Mouse (Mus musculus) hindbrain, postnatal 0 days (tissue): Measurements from ENCODE around the gene Itgb6. TPM values are rescaled to one million over a fixed set of nuclear protein-coding genes. Genes with fewer than 3 reads are reported as not detected.

ENCODE experiments used
- ATAC-seq: fragments of 200-750 bp; cut with Nextera tagmentation; 2 replicates; pipeline ENCODE4 v1.8.0; 2017; ENCODE audit warnings: mild to moderate bottlenecking, moderate TSS enrichment, moderate library complexity
- DNase-seq: peaks from one replicate; pipeline ENCODE4 v3.0.0-alpha.2; 2015; ENCODE audit warnings: low spot score
- H3K27ac ChIP-seq: fragments of 300-500 bp; sonication (generic); 2 replicates; pipeline ENCODE4 v1.5.1; 2014; ENCODE audit warnings: mild to moderate bottlenecking
- H3K27me3 ChIP-seq: fragments of 300-500 bp; sonication (generic); 2 replicates; pipeline ENCODE4 v1.6.1; 2014; ENCODE audit warnings: low read length, mixed read lengths; ENCODE audit not compliant: insufficient read depth
- H3K36me3 ChIP-seq: fragments of 300-500 bp; sonication (generic); 2 replicates; pipeline ENCODE4 v1.6.1; 2014; ENCODE audit warnings: low read length, mixed read lengths; ENCODE audit not compliant: insufficient read depth
- H3K4me1 ChIP-seq: fragments of 300-500 bp; sonication (generic); 2 replicates; pipeline ENCODE4 v1.6.1; 2014; ENCODE audit warnings: antibody characterized with exemption, low read length, mixed read lengths; ENCODE audit not compliant: insufficient read depth
- H3K4me2 ChIP-seq: fragments of 300-500 bp; sonication (generic); 2 replicates; pipeline ENCODE4 v1.6.1; 2014; ENCODE audit warnings: low read depth, mild to moderate bottlenecking, low read length, moderate library complexity, mixed read lengths
- H3K4me3 ChIP-seq: fragments of 300-500 bp; sonication (generic); 2 replicates; pipeline ENCODE4 v1.5.1; 2014; ENCODE audit warnings: low read length
- H3K9ac ChIP-seq: fragments of 300-500 bp; sonication (generic); replicated peaks from 2 replicates; pipeline ENCODE4 v1.6.1; 2014; ENCODE audit warnings: mild to moderate bottlenecking, low read length, moderate library complexity, mixed read lengths
- H3K9me3 ChIP-seq: fragments of 300-500 bp; sonication (generic); 2 replicates; pipeline ENCODE4 v1.6.1; 2016; ENCODE audit warnings: low read length, mixed read lengths
- CTCF ChIP-seq: IDR thresholded peaks from 2 replicates; pipeline ENCODE4 v1.5.1; 2016; ENCODE audit warnings: antibody characterized with exemption, control low read depth, low read depth
- WGBS: fragments of 180-500 bp; shearing (Covaris S2); extraction: QIAGEN DNeasy Blood & Tissue Kit; methylation state at CpG from one replicate; pipeline ENCODE4 v1.1.7; 2014; 5-methylcytosine and 5-hydroxymethylcytosine counted together
- polyA plus RNA-seq: library from polyadenylated mRNA; unstranded; fragments of >200 nt; fragmentation: Nextera tagmentation; extraction: Ambion mirVana; gene quantifications from 2 replicates; pipeline ENCODE4 v1.2.1, GENCODE M21; 2015
- total RNA-seq: library from RNA; depleted of rRNA; stranded (reverse); fragments of >200 nt; gene quantifications from 2 replicates; pipeline ENCODE4 v1.2.3, GENCODE M21; 2014; rRNA removed

Itgb6 gene
- 0.05 and 0.97 TPM in 2 replicates for total RNA-seq
- 0.08 TPM in 2 replicates for polyA plus RNA-seq

DNA sequence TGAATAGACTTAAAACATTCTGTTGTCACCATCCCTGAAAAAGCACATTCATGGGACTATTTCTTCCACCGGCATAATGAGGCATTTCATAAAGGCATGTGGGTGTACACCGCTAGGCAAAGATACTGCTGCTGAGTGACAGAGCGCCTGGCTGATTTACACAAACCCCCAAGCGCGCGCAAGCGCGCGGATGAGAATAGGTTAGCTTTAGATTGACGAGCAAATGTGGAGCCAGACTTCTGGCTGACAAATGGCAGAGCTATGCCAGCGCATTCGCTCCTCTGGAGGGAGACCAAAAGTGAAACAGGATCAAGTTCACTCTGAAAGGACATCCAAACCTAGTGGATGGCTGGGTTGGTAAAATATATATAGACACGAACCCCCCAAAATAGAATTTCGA is at the start of gene Itgb6:
TSS of gene Itgb6 (minus strand) at position 130 of the 400 bp plus-strand sequence.
- ATAC-seq, result no peak
- DNase-seq, result peak; percentile 40
- H3K4me1 ChIP-seq, result no peaks in the 10 kb centered on the region
- H3K27ac ChIP-seq, result no peak within 1 kb of the TSS
- H3K9ac ChIP-seq, result no peak within 1 kb of the TSS
- H3K4me2 ChIP-seq, result 0 out of 2 replicates have a peak within 1 kb of the TSS, but pooled peaks have one; percentile 11
- no peaks in the 10 kb centered on the region for H3K9me3 ChIP-seq
- no peaks in the 10 kb centered on the region for H3K36me3 ChIP-seq
- TF ChIP-seq CTCF, result no peak
- WGBS, result 44% methylated on average over 14 of the region's 14 CpGs
- no peaks in the 10 kb centered on the region for H3K27me3 ChIP-seq
- H3K4me3 ChIP-seq, result peak within 1 kb of the TSS; percentile 2; the same call in 1 of the 2 replicates

DNA sequence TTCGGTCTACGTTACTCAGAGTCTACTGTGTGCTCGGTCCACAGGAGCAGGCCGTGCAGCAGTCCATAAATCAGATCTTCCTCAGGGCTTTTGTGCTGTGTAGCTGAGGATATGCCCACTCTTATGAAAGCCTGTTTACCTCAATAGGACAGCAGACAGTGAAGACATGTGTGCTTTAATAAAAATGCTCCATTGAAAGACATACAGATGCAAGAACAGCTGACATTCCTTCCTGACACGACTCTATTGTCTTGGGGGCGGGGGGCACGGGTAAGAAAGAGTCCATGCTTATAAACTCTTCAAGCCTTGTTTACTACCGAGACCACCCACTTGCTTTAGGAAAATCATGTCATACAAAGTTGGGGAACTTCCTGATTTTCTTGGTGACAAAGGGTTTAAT is 44.0 kb upstream of the Itgb6 start:
- Histone ChIP-seq H3K4me3 (no peak overlapping the region), H3K27me3 (no peaks in the 10 kb centered on the region), H3K9me3 (no peaks in the 10 kb centered on the region), H3K36me3 (peaks cover 8% of the 10 kb centered on the region; the same call in 1 of the 2 replicates), H3K27ac (peak overlapping the region; percentile 3; the same call in 1 of the 2 replicates), H3K4me2 (no peak overlapping the region), H3K4me1 (no peaks in the 10 kb centered on the region), H3K9ac (no peak overlapping the region)
- TF ChIP-seq CTCF, result no peak
- 44% methylated on average over 8 of the region's 8 CpGs for WGBS
- DNase-seq (no peak), ATAC-seq (no peak)

DNA sequence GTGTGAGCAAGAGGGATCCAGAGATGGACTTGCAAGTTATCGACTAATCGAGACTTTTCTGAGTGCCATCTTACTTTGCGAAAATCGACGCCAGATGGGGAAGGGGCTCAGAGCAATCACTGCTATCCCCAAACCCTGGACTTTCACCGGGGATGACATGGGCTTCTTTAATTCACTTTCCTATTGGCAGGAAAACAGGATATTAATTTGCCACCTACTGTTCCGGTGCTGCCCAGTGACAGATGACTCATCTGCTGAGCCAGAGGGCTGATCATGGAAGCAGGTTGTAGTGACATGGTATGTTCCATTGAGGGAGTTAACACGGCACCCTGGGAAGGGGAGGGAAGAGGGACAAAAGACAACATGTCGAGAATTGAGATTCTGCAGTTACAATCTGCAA is 33.8 kb upstream of the Itgb6 start:
- H3K4me2 ChIP-seq, result no peak overlapping the region

DNA sequence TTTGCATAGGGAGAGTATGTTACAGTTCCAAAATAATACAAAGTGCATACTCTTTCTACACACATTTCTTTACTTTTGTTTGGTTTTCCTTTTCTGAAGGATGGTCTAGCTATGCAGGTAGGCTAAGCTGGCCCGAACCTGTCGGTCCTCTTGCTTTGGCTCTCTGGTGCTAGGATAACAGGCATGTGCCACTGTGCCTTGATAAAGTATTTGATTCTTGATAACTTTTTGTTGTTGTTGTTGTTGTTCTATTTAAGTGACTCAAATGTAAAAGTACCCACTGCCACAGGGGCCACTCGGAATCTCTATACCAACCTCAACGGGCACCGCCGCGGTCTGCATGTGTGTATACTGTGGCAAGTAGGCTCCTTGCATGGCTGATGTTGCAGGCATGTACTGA is 32.7 kb upstream of the Itgb6 start:
- Histone ChIP-seq H3K9me3 (no peaks in the 10 kb centered on the region), H3K9ac (no peak overlapping the region), H3K4me3 (no peak overlapping the region), H3K4me1 (no peaks in the 10 kb centered on the region), H3K27me3 (no peaks in the 10 kb centered on the region), H3K4me2 (no peak overlapping the region), H3K27ac (no peak overlapping the region), H3K36me3 (peaks cover 8% of the 10 kb centered on the region; the same call in 1 of the 2 replicates)
- TF ChIP-seq CTCF, result no peak
- ATAC-seq (no peak), DNase-seq (no peak)
- 98% methylated on average over 7 of the region's 7 CpGs for WGBS

More for the DNA sequence above, 33.8 kb upstream of the Itgb6 start:
- Histone ChIP-seq H3K27ac (no peak overlapping the region), H3K27me3 (no peaks in the 10 kb centered on the region), H3K9ac (no peak overlapping the region), H3K9me3 (no peaks in the 10 kb centered on the region), H3K4me1 (no peaks in the 10 kb centered on the region), H3K36me3 (peaks cover 8% of the 10 kb centered on the region; the same call in 1 of the 2 replicates), H3K4me3 (no peak overlapping the region)
- ATAC-seq, result peak; percentile 68
- WGBS, result 50% methylated on average over 9 of the region's 9 CpGs
- no peak for TF ChIP-seq CTCF
- DNase-seq, result peak; percentile 59

DNA sequence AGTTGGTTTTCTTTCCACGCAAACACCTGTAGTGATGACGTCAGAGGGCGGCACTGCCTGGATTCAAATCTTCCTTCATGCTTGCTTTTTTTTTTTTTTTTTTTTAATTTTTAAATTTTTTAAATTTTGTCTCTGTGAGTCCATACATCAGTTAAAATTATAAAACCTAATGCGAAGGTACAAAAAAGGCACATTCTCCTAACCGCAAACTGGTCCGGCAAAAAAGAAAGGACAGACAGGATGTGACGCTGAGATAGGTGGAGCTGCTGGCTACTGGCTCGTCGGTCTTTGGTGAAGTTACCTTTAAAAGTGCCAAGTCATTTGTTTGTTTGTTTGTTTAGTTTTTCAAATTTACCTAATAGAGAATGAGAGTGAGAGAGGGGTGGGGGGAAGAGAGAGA is 28.8 kb upstream of the Itgb6 start:
- 92% methylated on average over 9 of the region's 9 CpGs for WGBS
- TF ChIP-seq CTCF, result no peak

DNA sequence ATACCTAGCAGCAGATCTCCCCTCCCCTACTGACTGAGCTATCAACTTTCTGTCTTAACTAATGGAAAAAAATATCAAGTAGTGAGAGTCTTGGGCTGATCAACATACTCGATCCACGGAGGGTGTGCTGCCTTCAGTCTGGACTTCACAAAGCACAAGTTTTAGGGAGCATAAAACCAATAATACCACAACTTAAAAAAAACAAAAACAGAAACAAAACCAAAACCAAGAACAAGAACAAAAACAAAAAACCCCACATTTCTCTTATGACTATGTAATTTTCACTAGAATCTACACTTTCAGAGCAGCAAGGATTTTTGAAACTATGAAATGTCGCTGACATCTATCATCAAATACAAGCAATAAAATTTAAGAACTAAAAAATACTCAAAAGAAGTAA is 28.1 kb upstream of the Itgb6 start:
- Histone ChIP-seq H3K27me3 (no peaks in the 10 kb centered on the region), H3K4me2 (no peak overlapping the region), H3K36me3 (peaks cover 5% of the 10 kb centered on the region; the same call in 1 of the 2 replicates), H3K27ac (no peak overlapping the region), H3K4me3 (no peak overlapping the region), H3K9ac (no peak overlapping the region), H3K4me1 (no peaks in the 10 kb centered on the region), H3K9me3 (no peaks in the 10 kb centered on the region)
- TF ChIP-seq CTCF, result no peak
- DNase-seq, result no peak
- WGBS, result 91% methylated on average over 3 of the region's 3 CpGs
- ATAC-seq, result no peak

More for the DNA sequence above, 28.8 kb upstream of the Itgb6 start:
- H3K4me1 ChIP-seq, result no peaks in the 10 kb centered on the region
- no peak overlapping the region for H3K4me2 ChIP-seq
- ATAC-seq (no peak), DNase-seq (no peak)
- no peak overlapping the region for H3K9ac ChIP-seq
- H3K9me3 ChIP-seq, result no peaks in the 10 kb centered on the region
- H3K4me3 ChIP-seq, result no peak overlapping the region
- H3K27me3 ChIP-seq, result no peaks in the 10 kb centered on the region
- H3K36me3 ChIP-seq, result peaks cover 5% of the 10 kb centered on the region; the same call in 1 of the 2 replicates
- no peak overlapping the region for H3K27ac ChIP-seq

DNA sequence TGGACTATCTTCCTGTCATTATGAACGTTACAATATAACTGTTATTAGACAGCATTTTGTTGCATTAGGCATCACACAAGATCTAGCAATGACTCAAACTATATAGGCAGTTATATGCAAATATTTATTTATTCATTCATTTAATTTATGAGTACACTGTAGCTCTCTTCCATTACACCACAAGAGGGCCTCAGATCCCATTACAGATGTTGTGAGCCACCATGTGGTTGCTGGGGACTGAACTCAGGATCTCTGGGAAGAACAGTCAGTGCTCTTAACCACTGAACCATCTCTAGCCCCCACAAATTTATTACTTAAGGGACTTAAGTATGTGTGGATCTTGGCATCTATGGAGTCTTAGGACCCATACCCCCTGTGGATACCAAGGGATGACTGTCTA is 26.1 kb upstream of the Itgb6 start:
- peak; percentile 52 for TF ChIP-seq CTCF
- ATAC-seq (no peak), DNase-seq (no peak)
- Histone ChIP-seq H3K36me3 (no peaks in the 10 kb centered on the region; the same call in 1 of the 2 replicates), H3K9me3 (no peaks in the 10 kb centered on the region), H3K9ac (no peak overlapping the region), H3K27me3 (no peaks in the 10 kb centered on the region), H3K27ac (no peak overlapping the region), H3K4me3 (no peak overlapping the region), H3K4me1 (no peaks in the 10 kb centered on the region), H3K4me2 (no peak overlapping the region)
- 91% methylated on average over 1 of the region's 1 CpGs for WGBS
